ENCODE assay signal across 9 mouse cellular contexts in the genomic region with DNA sequence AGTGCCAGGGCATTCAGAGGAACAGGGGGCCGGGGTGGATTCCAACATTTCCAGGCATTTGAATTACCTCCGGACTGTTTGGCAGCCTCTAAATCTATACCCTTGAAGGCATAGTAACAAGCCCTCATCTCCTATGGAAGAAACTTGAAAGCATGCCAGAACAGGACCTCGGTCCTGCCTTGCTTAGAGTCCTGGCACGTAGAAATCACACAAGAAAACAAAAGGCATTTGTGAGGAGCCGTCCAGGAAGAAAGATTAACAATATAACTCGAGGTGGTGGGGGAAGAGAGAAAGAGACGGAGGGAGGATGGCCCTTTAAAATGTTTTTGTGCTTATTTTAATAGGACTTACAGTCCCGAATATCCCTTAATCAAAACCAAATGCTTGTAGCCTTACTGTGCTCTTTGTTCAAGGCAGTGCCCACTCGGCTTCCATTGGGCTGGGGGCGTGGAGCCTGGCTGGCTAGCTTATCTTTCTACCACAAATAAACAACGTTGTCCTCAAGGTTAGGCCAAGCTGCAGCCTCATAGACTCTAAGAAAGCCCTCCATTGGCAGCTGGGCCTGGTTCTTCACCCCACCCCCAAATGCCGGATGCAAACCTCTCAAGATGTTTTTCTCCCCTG.
DNase-seq lines count a peak whose midpoint lies in the region; ATAC-seq and TF ChIP-seq lines count a peak whose summit lies in the region.
"Had no signal": no experiment of that assay in that cellular context is flagged by ENCODE, and none has a peak within 500 bp of the region (broad histone marks: within the 10 kb centered on the region; RNA-seq: fewer than 3 reads in every experiment).

No protein-coding gene starts in this region.

- no peaks in the 10 kb centered on the region for H3K27me3 ChIP-seq in embryonic facial prominence, embryonic 11.5 days (ENCODE audit: control insufficient read depth, insufficient read depth, low read length)
- no peaks in the 10 kb centered on the region for H3K27me3 ChIP-seq in hindbrain, embryonic 13.5 days
- no peaks in the 10 kb centered on the region for H3K27me3 ChIP-seq in neural tube, embryonic 12.5 days (replicated peaks)

- TF ChIP-seq CTCF in layer of hippocampus, adult 2 months (conservative IDR thresholded peaks at IDR 0.05), result no peak

- intact Hi-C loops in gastrocnemius, postnatal 36 days (cut with DNase I), result no loop called here

- no peak overlapping the region for H3K9ac ChIP-seq in embryonic facial prominence, embryonic 11.5 days (replicated peaks; ENCODE audit: low read length)
- H3K9ac ChIP-seq in hindbrain, embryonic 13.5 days, result no peak overlapping the region
- no peak overlapping the region for H3K9ac ChIP-seq in neural tube, embryonic 12.5 days

- no peak overlapping the region; the same call in 1 of the 2 replicates for H3K4me3 ChIP-seq in layer of hippocampus, adult 2 months
- H3K4me3 ChIP-seq in embryonic facial prominence, embryonic 11.5 days (ENCODE audit: low read depth, low read length), result no peak overlapping the region
- no peak overlapping the region for H3K4me3 ChIP-seq in hindbrain, embryonic 13.5 days
- H3K4me3 ChIP-seq in neural tube, embryonic 12.5 days, result no peak overlapping the region

- no peaks in the 10 kb centered on the region for H3K4me1 ChIP-seq in embryonic facial prominence, embryonic 11.5 days (ENCODE audit: control insufficient read depth, insufficient read depth, low read length)
- H3K4me1 ChIP-seq in hindbrain, embryonic 13.5 days (replicated peaks), result peaks cover 40% of the 10 kb centered on the region
- peaks cover 7% of the 10 kb centered on the region for H3K4me1 ChIP-seq in neural tube, embryonic 12.5 days

- H3K9me3 ChIP-seq in embryonic facial prominence, embryonic 11.5 days (replicated peaks; ENCODE audit: control insufficient read depth, low read length), result no peaks in the 10 kb centered on the region
- H3K9me3 ChIP-seq in hindbrain, embryonic 13.5 days, result no peaks in the 10 kb centered on the region
- no peaks in the 10 kb centered on the region for H3K9me3 ChIP-seq in neural tube, embryonic 12.5 days

- DNase-seq in layer of hippocampus, adult 2 months (ENCODE audit: low spot score in 2 of 2), result no peak
- DNase-seq in layer of hippocampus, adult 18-20 months (ENCODE audit: low spot score in 2 of 2), result no peak
- DNase-seq in embryonic facial prominence, embryonic 11.5 days (ENCODE audit: low spot score), result peak; percentile 80
- no peak for DNase-seq in spleen, postnatal 14 days (ENCODE audit: low spot score in 2 of 2)
- no peak for DNase-seq in gastrocnemius, postnatal 36 days
- DNase-seq: kidney, postnatal 4 days had no signal

- no peak overlapping the region for H3K4me2 ChIP-seq in embryonic facial prominence, embryonic 11.5 days (ENCODE audit: low read depth, low read length)
- H3K4me2 ChIP-seq in hindbrain, embryonic 13.5 days, result no peak overlapping the region
- no peak overlapping the region for H3K4me2 ChIP-seq in neural tube, embryonic 12.5 days (replicated peaks)

- WGBS in embryonic facial prominence, embryonic 11.5 days, result 35% methylated on average over 12 of the region's 12 CpGs
- 19% methylated on average over 12 of the region's 12 CpGs for WGBS in hindbrain, embryonic 13.5 days
- WGBS in neural tube, embryonic 12.5 days, result 26% methylated on average over 12 of the region's 12 CpGs

- ATAC-seq in embryonic facial prominence, embryonic 11.5 days (replicated peaks; ENCODE audit: insufficient number of reproducible peaks, low FRiP score, low TSS enrichment, low read depth), result peak; percentile 75; the same call in 1 of the 2 replicates
- ATAC-seq in hindbrain, embryonic 13.5 days (ENCODE audit: low FRiP score), result peak; percentile 75
- peak; percentile 81 for ATAC-seq in neural tube, embryonic 12.5 days (ENCODE audit: low FRiP score, low read depth)
- no peak for ATAC-seq in erythroid progenitor cell, adult 5-6 weeks (replicated peaks; ENCODE audit: low FRiP score, poor library complexity, severe bottlenecking)

- H3K27ac ChIP-seq in layer of hippocampus, adult 2 months, result peak overlapping the region; percentile 24; the same call in 1 of the 2 replicates
- peak overlapping the region; percentile 63 for H3K27ac ChIP-seq in embryonic facial prominence, embryonic 11.5 days (replicated peaks; ENCODE audit: low read depth, low read length)
- peak overlapping the region; percentile 82 for H3K27ac ChIP-seq in hindbrain, embryonic 13.5 days
- H3K27ac ChIP-seq in neural tube, embryonic 12.5 days, result peak overlapping the region; percentile 32; the same call in 1 of the 2 replicates

- H3K36me3 ChIP-seq in embryonic facial prominence, embryonic 11.5 days (replicated peaks; ENCODE audit: control insufficient read depth, insufficient read depth, low read depth, low read length), result no peaks in the 10 kb centered on the region
- no peaks in the 10 kb centered on the region for H3K36me3 ChIP-seq in hindbrain, embryonic 13.5 days
- H3K36me3 ChIP-seq in neural tube, embryonic 12.5 days, result no peaks in the 10 kb centered on the region

Comparison
In these comparisons a context has a peak if more than half of its experiments do, and no peak if none do; other contexts are left out.
1. H3K27ac ChIP-seq: peak in every context shown above with its lines; median percentile 82 in hindbrain, embryonic 13.5 days; 63 in embryonic facial prominence, embryonic 11.5 days; 32 in neural tube, embryonic 12.5 days; 24 in layer of hippocampus, adult 2 months.